Mouse (Mus musculus): Measurements from ENCODE around the gene Mybpc3.
"Not testable (repeated sequence)": the region's sequence is repeated elsewhere in the genome, so short reads cannot be mapped to it uniquely, and the experiment has no call there.

The Mybpc3 gene

DNA sequence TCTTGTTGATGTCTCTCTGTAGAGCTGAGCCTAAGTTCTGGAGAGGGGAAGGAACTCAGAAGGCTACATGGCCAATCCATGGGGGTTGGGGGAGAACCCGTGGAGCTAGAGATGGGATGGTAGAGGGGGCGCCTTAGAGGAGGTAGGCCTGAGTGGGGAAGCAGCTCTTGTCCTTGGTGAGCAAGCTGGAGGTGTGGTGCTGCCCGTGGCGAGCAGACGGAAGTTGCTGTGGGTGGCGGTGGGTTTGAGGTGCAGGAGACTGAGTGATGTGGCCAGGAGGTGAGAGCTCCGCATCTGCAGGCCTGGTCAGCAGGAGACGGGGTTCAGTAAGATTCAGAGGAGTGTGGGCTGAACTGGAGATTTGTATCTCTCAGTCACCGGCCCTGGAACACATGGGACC, 30.5 kb upstream of the Mybpc3 start:
- no peak for DNase-seq (ENCODE audit: low spot score)

DNA sequence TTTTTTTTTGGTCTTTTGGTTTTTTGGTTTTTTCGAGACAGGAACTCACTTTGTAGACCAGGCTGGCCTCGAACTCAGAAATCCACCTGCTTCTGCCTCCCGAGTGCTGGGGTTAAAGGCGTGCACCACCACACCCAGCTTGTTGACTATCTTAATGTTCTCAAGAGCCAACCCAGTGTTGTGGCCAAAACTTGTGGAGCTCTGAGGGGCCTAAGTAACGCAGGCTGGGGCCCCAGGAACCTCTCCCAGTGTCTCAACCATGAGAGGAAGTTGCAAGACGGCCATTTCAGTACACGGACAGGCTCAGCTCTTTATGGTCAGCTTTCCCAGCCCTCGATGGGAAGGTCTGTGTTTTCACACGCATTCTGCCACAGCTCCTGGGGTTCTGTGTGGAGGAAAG, 29.0 kb upstream of the Mybpc3 start:
- no peak for DNase-seq (ENCODE audit: low spot score)

DNA sequence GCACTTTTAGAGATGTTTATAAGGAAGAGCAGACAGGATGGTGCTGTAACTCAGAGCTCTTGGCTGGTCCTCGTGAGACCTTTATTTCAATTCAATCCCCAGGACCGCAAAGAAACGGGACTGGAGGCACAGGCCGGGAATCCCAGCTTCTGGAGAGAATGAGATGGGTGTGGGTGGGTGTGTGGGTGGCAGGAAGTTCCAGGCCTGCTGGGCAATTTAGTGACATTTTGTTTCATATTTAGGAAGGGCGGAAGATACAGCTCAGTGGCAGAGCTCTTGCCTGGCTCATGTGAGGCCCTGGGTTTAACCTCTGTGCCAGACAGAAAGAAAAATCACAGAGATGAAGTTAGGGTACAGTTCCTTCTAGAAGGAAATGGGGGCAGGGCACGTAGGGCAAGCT, 27.7 kb upstream of the Mybpc3 start:
- DNase-seq (ENCODE audit: low spot score), result no peak

DNA sequence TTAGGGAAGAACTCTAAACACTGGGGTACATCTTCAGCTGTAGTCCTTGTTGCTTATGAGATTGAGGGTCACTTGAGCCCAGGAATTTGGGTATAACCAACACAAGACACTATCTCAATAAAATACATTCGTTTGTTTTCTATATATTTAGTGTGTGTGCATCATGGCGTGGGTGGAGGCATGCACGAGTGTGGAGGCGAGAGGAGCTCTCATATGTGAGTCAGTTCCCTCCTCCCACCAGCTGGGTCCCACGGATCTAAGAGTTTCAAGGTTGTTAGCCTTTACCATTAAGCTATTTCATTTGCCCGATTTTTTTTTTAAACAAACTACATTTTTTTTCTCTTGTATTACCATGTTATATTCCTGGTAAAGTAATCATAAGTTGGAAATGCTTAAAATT, 27.1 kb upstream of the Mybpc3 start:
- no peak for DNase-seq (ENCODE audit: low spot score)

DNA sequence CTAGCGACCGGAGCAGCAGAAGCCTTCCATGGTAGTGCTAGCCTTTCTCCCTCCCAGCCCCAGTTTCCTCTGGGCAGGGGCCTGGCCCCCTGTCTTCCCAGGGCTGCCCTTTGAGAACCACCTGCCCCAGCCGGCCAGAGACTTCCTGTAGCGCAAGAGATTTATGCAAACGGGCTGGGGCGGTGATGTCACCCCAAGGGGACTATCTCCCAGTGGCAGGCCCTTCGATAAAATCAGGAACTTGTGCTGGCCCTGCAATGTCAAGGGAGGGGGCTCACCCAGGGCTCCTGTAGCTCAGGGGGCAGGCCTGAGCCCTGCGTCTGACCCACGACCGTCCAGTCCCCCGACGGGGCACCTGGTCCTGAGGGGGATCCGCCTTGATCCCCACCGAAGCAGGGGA, 21.4 kb upstream of the Mybpc3 start:
- DNase-seq (ENCODE audit: low spot score), result no peak

DNA sequence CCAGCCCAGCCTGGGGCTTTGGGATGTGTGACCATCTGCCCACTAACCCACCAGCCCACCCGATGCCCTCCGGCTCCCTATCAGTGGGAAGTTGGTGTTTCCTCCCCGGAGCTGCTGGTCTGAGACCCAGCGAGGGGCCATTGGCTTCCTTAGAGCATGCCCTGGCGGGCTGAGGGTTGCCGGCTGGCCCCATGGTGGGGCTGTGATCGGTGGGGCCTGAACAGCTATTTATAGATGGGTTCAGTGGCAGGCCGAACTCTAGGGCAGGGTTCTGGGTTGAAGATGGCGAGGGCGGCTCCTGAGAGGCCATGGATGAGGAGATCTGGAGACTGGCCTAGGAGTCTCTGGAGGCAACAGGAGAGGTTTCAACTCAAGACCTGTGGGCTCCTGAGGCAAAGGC, 20.9 kb upstream of the Mybpc3 start:
- DNase-seq (ENCODE audit: low spot score), result no peak

DNA sequence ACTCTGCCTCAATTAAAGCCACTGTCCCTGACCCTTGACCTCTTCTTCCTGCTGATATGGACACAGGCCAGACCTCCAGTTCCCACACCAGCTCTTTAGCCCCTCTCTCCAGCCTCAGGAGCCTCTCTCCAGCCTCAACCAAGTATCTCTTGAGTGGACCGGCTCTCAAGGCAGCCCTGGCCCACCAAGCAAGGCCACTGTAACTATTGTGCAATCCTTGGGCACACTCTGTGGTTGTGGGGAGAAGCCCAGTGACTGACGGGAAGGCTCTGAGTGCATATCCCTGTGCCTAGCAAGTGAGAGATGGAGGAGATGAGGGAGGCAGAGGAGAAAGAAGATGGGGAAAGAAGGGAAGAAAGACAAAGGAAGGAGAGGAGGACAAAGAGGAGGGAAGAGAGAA, 19.8 kb upstream of the Mybpc3 start:
- DNase-seq (ENCODE audit: low spot score), result no peak

DNA sequence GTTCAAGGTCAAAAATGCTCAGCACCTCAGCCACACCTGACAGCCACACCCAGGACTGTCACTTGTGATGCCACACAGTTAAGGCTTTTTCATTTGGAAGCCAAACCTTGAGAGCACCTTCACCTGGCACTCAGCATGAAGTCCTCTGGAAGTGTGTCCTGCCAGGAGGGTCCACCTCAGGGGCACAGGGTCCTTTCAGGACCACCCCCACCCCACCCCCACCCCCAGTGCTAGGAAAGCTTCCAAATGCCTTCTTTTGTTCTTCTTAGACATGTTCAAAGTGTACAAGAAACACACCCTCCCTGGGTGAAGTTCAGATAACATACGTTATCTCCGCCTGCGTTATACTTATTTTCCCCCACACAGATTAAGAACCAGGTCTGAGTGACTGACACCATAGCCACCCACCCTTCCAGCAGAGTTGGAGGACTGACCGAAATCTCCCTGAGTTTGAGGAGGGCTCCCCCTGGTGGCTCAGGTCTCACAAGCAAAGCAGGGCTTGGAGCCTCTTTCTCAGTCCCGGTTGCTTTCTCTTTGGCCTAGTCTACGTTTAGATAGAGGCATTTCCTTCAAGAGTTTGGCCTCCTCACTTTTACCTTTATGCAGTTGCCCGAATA, 16.7 kb upstream of the Mybpc3 start:
- DNase-seq (ENCODE audit: low spot score), result peak; percentile 88

DNA sequence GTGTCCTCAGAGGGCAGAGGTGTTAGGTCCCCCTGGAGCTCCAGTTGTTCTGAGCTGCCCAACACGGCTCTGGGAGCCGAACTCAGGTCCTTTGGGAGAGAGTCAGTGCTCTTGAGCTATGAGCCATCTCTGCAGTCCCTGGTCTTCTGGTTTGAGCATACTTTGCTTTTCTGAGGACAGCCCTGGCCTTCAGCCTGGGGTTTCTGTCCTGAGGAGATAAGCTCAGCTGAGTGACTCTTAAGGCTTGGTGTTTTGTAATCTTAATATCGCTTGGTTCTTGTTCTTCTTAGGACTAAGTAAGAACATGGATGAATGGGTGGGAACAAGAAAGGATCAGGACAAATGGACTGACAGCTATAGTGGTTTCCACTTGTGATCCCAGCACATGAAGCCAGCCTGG, 9.8 kb upstream of the Mybpc3 start:
- DNase-seq (ENCODE audit: low spot score), result no peak

DNA sequence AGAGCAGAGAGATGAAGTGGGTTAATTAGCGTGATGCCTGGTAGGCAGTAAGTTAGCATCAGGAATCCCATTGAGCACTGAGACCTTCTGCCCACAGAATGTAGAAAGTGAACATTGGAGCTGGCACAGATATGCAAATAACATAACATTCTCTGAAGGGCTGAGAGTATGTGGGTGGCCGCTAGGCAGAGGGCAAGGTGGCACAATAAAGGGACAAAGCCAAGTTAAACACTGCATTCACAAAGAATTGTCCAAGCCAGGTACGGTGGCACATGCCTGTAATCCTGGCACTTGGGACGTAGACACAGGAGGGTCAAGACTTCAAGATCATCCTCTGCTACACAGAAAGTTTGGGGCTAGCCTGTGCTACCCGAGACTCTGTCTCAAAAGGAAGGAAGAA, 8.7 kb upstream of the Mybpc3 start:
- no peak for DNase-seq (ENCODE audit: low spot score)

DNA sequence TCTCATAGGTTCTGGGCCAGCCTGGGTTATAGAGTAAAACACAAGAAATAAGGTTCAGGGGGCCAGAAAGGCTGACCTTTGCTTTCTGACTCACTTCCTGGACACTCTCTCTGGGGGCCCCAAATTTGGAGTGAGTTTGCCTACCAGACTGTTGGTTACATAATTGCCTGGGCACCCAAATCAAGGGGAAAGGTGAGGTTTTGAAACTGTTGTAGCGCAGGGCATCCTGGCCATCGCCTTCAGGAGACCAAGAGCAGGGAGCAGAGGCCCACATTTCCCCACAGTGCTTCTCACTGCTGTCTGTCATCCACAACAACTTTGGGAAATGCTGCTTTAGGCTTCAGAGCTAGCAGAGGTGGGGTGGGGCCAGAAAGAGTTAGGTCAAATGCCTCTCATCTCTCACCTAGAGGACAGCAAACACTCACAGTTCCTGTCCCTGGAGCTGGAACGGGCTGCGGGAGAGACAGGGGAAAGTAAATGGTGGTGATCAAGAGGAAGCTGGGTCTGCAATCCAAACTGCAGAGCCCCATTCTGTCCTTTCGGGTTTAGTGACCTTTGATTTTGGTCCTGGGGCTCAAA, 8.0 kb upstream of the Mybpc3 start:
- no peak for DNase-seq (ENCODE audit: low spot score)

DNA sequence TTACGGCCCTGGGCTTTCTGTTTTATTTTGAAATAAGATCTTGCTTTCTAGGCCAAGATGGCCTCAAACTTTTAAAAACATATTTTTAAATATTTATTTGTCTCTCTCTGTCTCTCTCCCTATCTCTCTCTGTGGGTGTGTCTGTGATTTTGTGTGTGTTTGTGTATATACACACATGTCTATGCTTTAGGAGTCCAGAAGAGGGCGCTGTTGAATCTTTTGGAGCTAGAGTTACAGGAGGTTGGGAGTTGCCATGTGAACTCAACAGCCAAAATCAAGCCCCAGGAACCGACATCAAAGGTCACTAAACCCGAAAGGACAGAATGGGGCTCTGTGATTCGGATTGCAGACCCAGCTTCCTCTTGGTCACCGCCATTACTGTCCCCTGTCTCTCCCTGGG, 7.5 kb upstream of the Mybpc3 start:
- DNase-seq (ENCODE audit: low spot score), result no peak

DNA sequence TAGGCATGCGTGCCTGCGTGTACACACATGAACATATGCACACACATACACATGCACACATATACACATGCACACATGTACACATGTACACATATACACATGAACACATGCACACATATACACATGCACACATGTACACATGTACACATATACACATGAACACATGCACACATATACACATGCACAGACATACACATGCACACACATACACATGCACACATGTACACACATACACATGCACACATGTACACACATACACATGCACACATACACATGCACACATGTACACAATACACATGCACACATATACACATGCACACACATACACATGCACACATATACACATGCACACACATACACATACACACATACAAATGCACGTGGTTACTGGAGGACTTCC, 6.1 kb upstream of the Mybpc3 start:
- not testable (repeated sequence) for DNase-seq (ENCODE audit: low spot score)

DNA sequence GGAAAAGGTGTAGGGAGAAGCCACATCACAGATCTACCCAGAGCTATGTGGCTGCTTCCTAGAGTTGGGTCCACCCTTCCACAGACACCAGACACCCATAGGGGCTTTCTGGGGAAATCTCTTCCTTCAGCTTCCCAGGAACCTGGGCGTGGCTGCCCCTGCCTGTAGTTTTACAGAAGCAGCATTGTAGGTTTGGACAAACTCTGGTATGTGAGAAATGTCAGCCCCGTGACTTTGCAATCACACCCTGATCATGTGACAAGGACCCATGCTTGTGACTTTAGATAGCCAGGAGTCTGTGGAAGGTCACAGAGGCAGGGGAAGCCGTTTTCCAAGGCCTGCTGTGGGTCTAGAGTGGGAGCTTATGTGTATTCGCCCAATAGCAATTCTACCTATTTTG, 5.5 kb upstream of the Mybpc3 start:
- DNase-seq (ENCODE audit: low spot score), result no peak

DNA sequence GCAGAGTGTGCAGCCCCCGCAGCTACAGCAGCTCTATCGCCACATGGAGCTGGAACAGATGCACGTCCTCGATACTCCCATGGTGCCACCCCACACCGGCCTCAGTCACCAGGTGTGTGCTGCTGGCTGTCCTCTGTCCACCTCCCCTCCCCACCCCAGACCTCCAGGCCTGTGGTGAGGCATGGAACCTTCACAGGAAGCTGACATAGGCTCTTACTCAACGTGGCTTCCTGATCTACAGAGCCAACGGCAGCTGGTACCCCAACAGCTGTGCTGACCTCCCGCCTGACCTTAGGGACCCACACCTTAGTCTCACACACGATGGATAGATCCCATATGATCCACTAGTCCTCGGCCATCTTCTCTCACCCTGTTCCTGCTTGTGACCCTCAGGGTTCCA, 4.6 kb upstream of the Mybpc3 start:
- DNase-seq (ENCODE audit: low spot score), result no peak

DNA sequence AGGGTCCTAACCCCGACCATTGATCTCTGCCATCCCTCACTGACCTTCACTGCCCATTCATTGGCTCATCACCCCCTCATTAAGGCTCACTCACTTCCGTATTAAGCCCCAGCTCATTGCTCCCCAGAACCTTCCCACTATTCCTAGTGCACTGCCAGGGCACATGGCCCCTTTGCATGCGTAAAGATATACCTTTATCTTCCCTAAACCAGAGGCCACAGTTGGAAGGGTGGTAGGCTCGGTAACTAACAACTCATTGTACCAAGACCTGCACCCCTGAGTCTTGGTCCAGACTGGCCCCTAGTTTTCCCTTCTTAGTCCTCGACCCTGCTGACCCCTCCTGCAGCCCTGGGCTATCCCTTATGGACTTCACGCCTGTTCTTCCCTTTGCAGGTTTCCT, 4.1 kb upstream of the Mybpc3 start:
- DNase-seq (ENCODE audit: low spot score), result no peak

DNA sequence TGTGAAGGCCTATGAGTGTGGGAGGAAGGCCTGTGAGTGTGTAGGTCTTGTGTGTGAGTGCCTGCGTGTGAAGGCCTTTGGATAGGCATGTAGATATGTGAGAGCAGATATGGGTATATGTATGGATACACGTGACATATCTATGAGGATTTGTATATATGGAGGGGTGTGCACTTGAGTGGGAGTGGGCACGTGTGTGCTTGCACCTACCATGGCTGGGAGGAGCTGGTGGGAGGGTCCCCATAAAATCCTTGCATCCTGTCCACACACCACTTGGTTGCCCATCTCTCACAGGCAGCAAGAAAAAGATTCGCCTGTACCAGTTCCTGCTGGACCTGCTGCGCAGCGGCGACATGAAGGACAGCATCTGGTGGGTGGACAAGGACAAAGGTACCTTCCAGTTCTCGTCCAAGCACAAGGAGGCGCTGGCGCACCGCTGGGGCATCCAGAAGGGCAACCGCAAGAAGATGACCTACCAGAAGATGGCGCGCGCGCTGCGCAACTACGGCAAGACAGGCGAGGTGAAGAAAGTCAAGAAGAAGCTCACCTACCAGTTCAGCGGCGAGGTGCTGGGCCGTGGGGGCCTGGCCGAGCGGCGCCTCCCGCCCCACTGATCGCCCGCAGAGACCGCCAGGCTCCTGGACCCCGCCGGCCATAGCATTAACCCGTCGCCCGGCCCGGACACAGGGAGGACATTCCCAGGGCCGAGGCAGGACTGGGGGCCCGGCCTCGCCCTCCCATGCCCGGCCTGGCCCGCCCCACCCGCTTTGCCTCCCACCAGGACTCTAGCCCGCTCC, 3.0 kb upstream of the Mybpc3 start:
- DNase-seq (ENCODE audit: low spot score), result peak; percentile 98

DNA sequence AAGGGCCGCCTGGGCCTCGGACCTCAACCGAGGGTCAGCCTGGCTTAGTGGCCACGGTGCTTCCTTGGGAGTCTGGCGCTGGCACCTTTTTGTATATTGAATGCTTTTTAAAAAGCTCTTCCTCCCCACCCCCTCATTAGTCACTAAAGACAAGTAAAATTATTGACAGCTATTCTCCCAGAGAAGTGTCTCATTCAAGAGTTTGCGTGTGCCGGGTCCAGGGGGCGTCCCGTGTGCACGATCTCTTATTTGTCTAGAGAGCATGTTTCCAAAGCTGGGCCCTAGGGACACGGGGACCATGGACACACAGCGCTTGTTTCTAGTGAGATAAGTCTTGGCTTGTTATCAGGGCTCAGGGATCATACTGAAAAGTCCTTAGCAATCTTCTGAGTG, 2.4 kb upstream of the Mybpc3 start:
- DNase-seq (ENCODE audit: low spot score), result no peak

DNA sequence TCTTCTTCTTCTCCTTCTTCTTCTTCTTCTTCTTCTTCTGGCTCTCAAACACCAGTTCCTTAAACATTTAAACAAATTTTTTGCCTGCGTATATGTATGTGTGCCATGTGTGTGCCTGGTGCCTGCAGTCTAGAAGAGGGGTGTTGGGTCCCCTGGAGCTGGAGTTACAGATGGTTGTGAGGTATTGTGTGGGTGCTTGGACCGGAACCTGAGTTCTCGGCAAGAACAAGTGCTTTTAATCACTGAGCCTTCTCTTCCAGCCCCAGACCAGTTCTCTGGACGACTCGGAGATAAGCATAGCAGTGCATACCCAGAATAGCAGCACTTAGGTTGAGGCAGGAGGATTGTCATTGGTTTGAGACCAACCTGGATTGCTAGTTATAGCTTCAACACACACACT, 1.1 kb upstream of the Mybpc3 start:
- DNase-seq (ENCODE audit: low spot score), result no peak

DNA sequence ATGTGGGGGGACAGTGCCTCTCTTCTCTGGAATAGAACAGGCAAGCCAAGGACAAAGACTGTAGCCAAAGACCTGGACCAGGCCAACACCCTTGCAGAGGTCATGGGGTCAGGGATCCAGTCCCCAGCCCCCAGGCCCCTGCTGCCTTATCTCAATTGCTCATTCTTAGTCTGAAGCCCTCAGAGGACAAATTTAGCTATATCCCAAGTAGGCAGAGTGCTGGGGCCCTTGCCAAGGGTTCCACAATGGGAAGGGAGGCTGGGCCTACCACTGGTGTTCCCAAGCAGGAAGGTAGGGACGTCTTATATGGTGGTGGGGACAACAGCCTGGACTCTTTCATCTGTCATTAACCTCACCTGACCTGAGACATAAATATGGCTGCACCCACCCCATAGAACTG, 703 bp downstream of the Mybpc3 start:
- DNase-seq (ENCODE audit: low spot score), result no peak

DNA sequence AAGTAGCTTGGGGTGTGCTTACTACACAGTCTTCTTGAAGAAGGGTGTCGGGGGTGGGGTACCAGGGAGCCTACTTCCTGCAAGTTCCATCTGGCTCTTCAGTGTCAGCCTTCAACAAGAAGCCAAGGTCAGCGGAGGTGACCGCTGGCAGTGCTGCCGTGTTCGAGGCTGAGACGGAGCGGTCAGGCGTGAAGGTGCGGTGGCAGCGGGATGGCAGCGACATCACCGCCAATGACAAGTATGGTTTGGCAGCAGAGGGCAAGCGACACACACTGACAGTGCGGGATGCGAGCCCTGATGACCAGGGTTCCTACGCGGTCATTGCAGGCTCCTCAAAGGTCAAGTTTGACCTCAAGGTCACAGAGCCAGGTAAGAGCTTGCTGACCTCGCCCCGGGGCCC, 1.1 kb downstream of the Mybpc3 start:
- no peak for DNase-seq (ENCODE audit: low spot score)

DNA sequence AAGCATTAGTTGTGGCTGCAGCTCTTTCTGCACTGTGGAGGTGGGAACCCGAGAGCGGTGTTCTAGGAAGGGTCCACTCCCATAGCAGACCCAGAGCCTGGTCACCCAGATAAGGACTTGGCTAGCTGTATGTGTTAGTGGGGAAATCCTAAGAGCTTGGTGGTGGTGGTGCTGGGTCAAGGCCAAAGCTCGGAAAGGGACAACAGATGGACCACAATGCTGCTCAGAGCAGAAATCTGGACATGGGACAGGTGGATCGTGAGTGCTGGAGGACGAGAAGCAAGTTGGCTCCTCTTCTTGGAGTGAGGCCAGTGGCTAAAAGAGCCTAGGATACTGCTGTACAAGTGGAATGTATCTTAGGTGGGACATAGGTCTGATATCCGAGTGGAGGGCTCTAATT, 1.6 kb downstream of the Mybpc3 start:
- DNase-seq (ENCODE audit: low spot score), result no peak

DNA sequence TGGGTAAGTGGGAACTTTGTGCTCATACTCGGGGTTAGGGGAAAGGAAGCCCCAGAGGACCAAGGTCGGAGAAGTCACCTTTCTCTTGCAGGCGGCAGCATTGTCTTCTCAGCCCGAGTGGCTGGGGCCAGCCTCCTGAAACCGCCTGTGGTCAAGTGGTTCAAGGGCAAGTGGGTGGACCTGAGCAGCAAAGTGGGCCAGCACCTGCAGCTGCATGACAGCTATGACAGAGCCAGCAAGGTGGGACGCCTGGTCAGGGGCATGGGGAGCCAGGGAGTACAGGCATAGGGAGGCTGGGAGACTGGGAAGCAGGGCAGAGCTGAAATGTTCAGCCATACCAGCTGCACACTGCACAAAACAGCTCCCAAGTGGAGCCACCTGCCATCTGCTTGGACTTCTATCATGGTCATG, 2.3 kb downstream of the Mybpc3 start:
- DNase-seq (ENCODE audit: low spot score), result no peak

DNA sequence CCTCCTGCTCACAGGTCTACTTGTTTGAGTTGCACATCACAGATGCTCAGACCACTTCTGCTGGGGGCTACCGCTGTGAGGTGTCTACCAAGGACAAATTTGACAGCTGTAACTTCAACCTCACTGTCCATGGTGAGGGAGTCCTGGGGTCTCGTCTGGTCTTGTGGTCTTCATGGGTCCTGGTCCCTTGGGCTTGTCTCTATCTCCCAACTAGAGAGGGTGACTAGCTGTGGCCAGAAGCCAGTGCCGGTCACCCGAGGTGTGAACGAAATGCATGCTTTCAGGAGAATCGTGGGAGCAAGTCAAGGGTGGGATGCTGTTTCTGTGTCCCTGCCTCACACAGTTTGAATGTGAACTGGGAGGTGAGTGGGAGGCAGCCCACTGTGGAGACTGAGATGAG, 3.1 kb downstream of the Mybpc3 start:
- no peak for DNase-seq (ENCODE audit: low spot score)

All from ovary, postnatal 36 days (tissue).